Mouse (Mus musculus): ENCODE results near the gene Slc24a3. TPM values are rescaled to one million over a fixed set of nuclear protein-coding genes. Genes with fewer than 3 reads are reported as not detected.
A peak's percentile ranks its signal among the peaks of the same experiment; 100 is the strongest.

Slc24a3 gene
- total RNA-seq, 2 experiments from 2014 or later, result 3.5 to 4.0 TPM

- intact Hi-C loops (cut with DNase I; ENCODE audit: low total_unique reads), result no loop called here
- DNase-seq, result no peak
Measured at GRCm38 (mm10) chr2:145566904-145567303, 399.4 kb downstream of the Slc24a3 start.

DNA sequence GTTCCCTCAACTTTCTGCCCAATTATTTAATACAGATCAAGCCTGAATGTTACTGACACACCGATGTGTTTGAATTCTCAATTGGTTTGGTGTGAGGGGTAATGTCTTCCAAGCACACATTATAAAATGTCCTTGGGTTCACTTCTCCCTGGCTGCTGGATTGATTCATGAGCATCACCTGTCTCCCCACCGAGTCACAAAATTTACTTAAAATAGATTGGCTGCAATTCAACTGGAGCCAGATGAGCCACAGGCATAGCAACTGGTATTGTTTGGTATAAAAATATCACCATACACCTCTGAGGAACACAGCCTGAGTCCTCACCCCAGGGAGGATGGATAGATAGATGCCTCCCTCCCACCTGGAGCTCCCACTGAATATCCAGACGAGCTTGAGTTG is 404.4 kb downstream of the Slc24a3 start:
- DNase-seq, result no peak
- intact Hi-C loops (cut with DNase I; ENCODE audit: low total_unique reads), result no loop called here

- DNase-seq, result no peak
- intact Hi-C loops (cut with DNase I; ENCODE audit: low total_unique reads), result no loop called here
Measured at GRCm38 (mm10) chr2:145574148-145574547, 406.6 kb downstream of the Slc24a3 start.

DNA sequence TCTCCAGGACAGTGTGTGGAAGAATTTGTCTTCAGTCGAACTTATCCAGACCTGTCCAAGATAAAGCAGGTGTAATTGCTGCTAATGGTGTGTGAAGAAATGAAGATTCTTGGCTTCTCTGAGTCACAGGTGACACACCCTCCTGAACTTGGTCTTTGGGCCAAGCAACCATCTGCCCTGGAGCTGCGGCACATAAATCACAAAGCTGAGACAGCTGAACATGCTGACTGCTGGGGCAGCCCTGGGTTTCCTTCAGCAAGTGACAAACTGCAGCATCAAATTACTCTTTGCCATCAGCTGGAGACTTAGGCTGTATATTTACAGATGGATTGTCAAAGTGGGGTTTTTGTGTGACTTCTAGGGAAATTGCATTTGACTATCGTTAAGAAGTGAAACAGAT is 415.5 kb downstream of the Slc24a3 start:
- DNase-seq, result peak; percentile 40
- intact Hi-C loops (cut with DNase I; ENCODE audit: low total_unique reads), result no loop called here

- intact Hi-C loops (cut with DNase I; ENCODE audit: low total_unique reads), result loop anchor here (5.0 kb wide), 1 partner anchor 423 kb away; no protein-coding TSS in a partner anchor
- no peak for DNase-seq
Measured at GRCm38 (mm10) chr2:145585437-145585836, 417.9 kb downstream of the Slc24a3 start.

GRCm38 (mm10) chr2:145588009-145588737 is 420.6 kb downstream of the Slc24a3 start:
- DNase-seq, result peak; percentile 25
- intact Hi-C loops (cut with DNase I; ENCODE audit: low total_unique reads), result loop anchor here (2.0 to 5.0 kb wide), 2 partner anchors 33 to 426 kb away; no protein-coding TSS in a partner anchor

DNA sequence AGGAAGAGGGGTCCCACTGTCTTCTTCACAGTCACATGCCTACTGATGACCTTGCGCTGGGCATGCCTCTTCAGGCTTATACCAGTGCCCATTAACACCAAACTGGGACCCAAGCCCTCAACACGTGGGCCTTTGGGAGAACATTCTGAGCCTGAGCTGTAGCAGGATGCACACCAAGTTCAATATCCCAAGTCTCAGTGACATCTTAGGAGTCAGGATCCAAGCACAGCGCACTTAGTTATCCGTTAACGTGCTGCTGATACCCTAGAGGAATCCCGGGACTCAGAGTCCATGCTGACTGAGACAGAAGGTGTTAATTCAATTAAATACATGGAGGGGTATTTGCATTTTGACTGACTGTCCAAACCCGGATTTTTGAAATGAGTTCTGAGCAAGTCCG is 424.3 kb downstream of the Slc24a3 start:
- DNase-seq, result no peak

GRCm38 (mm10) chr2:145593649-145594347 is 426.2 kb downstream of the Slc24a3 start:
- intact Hi-C loops (cut with DNase I; ENCODE audit: low total_unique reads), result no loop called here
- no peak for DNase-seq

More for the DNA sequence above, 424.3 kb downstream of the Slc24a3 start:
- intact Hi-C loops (cut with DNase I; ENCODE audit: low total_unique reads), result no loop called here

- intact Hi-C loops (cut with DNase I; ENCODE audit: low total_unique reads), result no loop called here
- no peak for DNase-seq
Measured at GRCm38 (mm10) chr2:145597866-145598265, 430.3 kb downstream of the Slc24a3 start.

GRCm38 (mm10) chr2:145607844-145608243 is 440.3 kb downstream of the Slc24a3 start:
- intact Hi-C loops (cut with DNase I; ENCODE audit: low total_unique reads), result no loop called here
- DNase-seq, result no peak

GRCm38 (mm10) chr2:145610796-145611705 is 443.5 kb downstream of the Slc24a3 start:
- intact Hi-C loops (cut with DNase I; ENCODE audit: low total_unique reads), result no loop called here
- peak; percentile 23 for DNase-seq

GRCm38 (mm10) chr2:145612937-145613336 is 445.4 kb downstream of the Slc24a3 start:
- intact Hi-C loops (cut with DNase I; ENCODE audit: low total_unique reads), result no loop called here
- DNase-seq, result no peak

DNA sequence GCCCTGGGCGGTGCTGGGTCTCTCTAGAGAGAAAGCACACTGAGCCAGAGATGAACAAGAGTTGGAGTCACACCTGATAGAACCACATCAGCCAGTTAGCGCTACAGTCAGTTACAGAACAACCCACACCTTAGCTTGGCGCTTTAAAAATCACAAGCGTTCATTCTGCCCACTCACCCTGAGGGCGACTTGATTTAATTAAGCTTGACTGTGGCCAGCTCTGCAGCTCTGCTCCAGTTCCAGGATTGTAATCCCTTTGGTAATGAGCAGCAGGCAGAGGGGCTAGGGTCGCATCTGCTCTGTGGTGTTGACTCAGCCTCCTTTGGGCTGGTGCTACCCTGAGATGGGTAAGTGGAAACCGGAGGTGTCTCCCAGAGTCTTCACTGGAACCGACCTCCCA is 446.2 kb downstream of the Slc24a3 start:
- no peak for DNase-seq
- intact Hi-C loops (cut with DNase I; ENCODE audit: low total_unique reads), result no loop called here

- intact Hi-C loops (cut with DNase I; ENCODE audit: low total_unique reads), result no loop called here
Measured at GRCm38 (mm10) chr2:145619688-145620087, 452.1 kb downstream of the Slc24a3 start.

GRCm38 (mm10) chr2:145620709-145621108 is 453.2 kb downstream of the Slc24a3 start:
- intact Hi-C loops (cut with DNase I; ENCODE audit: low total_unique reads), result no loop called here
- no peak for DNase-seq

More at GRCm38 (mm10) chr2:145619688-145620087, 452.1 kb downstream of the Slc24a3 start:
- no peak for DNase-seq

DNA sequence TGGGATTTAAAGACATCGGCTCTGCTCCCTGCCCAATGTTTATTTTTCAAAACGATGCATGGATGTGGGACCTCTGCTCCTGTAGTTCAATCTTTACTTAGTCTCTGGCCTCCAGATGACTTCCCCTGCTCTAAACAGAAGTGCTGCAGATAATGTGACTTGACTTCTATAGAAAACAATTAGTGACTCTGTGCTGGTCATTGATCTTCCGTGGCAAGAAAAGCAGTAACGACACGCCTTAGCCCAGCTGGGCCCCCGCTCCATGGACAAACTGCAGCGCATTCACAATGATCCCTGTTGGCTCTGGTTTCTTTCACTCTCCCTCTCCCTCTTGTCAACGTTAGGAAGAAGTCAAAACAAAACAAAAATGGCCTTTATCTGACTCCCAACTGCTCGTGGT is 453.6 kb downstream of the Slc24a3 start:
- intact Hi-C loops (cut with DNase I; ENCODE audit: low total_unique reads), result no loop called here
- DNase-seq, result no peak

DNA sequence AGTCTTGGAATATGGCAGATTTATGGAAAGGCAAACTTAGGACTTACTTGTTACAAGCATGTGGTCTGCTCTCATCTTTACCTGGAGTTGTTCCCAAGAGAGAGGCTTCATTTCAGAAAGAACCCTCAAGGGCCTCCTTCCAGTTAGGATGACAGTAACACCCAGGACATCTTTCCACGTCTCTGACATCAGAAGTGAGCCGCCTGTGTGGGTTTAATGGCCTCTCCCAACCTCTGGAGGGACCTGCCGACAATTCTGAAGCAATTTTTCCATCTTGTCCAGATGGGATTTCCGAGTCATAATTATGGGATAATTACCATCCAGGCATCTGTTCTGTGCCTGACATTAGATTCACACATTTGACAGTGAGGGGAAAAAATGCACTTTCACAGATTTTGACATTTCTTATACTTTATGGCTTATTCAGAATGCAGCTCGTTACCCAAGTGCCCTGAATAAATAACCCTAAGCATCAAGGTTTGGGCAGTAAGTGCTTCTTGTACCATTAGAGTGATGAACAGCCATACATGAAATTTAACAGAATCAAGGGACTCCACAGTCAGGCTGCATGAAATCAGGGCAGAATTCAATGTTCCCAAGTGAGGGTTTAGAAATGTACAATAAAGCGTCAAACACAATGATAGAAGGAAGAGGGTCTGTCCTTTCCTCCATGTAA is 463.7 kb downstream of the Slc24a3 start:
- intact Hi-C loops (cut with DNase I; ENCODE audit: low total_unique reads), result no loop called here

GRCm38 (mm10) chr2:145631799-145632174 is 464.2 kb downstream of the Slc24a3 start:
- intact Hi-C loops (cut with DNase I; ENCODE audit: low total_unique reads), result no loop called here
- DNase-seq, result no peak

More for the DNA sequence above, 463.7 kb downstream of the Slc24a3 start:
- no peak for DNase-seq

DNA sequence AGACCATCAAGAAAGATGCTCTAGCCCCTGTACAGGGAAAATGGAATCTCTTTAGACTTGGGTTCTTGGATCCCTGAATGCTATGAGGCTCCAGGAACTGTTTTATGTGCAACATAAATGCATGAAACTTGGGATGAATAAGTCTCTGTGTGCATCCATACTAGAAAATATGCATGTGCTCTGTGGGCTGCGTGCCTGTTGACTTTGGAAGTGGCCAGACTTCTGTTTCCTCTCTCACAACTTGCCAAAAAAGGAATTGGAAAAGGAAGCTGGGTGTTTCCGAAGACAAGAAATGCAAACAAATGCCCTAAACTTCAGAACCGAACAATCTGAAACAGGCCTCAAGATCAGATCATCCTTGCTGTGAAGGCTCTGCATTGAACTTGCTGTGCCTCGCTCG is 466.3 kb downstream of the Slc24a3 start:
- intact Hi-C loops (cut with DNase I; ENCODE audit: low total_unique reads), result no loop called here
- DNase-seq, result no peak
